Mouse (Mus musculus): ENCODE results near the gene Ccdc34. TPM values are rescaled to one million over a fixed set of nuclear protein-coding genes. Genes with fewer than 3 reads are reported as not detected.

The Ccdc34 gene
- polyA plus RNA-seq, 1 experiment from 2014 or later = 38.7 TPM

DNA sequence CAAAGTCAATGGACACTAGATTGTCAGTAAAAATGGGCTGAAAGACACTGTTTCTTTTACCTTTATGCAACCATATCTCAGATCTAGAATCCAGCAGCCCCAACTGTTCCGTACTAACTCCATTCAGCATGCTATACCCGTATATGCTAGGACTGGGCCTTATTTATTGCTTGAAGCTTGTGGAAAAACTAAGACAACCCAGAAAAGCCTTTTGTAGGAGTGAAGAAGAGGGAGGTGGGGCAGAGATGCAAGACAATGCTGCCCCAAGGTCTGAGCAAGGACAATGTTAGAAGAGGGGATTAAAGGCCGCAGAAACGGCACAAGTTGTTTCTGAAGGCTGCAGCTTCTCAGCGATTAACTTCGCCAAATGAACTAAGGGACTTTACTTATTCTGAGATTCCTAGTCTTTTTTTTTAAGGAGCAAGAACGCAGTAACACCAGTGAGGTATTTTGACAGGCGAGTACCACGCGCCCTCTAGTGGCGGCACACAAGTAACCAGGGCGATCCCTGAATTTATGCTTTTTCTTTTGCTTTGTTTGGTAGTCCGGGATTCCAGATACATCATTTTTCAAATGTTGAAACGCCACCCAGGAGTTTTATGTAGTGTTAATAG, 187.2 kb downstream of the Ccdc34 start:
- Histone ChIP-seq H3K27me3 (ENCODE audit: control insufficient read depth, insufficient read depth, low read depth, low read length) (peaks cover 41% of the 10 kb centered on the region), H3K36me3 (ENCODE audit: control insufficient read depth, insufficient read depth, low read length) (no peaks in the 10 kb centered on the region), H3K4me2 (ENCODE audit: low read depth, low read length) (no peak overlapping the region), H3K27ac (ENCODE audit: low read length) (no peak overlapping the region), H3K9me3 (ENCODE audit: control insufficient read depth, low read length) (no peaks in the 10 kb centered on the region), H3K4me1 (replicated peaks; ENCODE audit: control insufficient read depth, insufficient read depth, low read length) (no peaks in the 10 kb centered on the region), H3K9ac (ENCODE audit: low read length) (0 out of 2 replicates have a peak overlapping the region, but pooled peaks have one; percentile 10), H3K4me3 (ENCODE audit: low read length) (no peak overlapping the region)
- 8% methylated on average over 14 of the region's 14 CpGs for WGBS
- peak; percentile 57; the same call in 1 of the 2 replicates for ATAC-seq (ENCODE audit: low read depth)

DNA sequence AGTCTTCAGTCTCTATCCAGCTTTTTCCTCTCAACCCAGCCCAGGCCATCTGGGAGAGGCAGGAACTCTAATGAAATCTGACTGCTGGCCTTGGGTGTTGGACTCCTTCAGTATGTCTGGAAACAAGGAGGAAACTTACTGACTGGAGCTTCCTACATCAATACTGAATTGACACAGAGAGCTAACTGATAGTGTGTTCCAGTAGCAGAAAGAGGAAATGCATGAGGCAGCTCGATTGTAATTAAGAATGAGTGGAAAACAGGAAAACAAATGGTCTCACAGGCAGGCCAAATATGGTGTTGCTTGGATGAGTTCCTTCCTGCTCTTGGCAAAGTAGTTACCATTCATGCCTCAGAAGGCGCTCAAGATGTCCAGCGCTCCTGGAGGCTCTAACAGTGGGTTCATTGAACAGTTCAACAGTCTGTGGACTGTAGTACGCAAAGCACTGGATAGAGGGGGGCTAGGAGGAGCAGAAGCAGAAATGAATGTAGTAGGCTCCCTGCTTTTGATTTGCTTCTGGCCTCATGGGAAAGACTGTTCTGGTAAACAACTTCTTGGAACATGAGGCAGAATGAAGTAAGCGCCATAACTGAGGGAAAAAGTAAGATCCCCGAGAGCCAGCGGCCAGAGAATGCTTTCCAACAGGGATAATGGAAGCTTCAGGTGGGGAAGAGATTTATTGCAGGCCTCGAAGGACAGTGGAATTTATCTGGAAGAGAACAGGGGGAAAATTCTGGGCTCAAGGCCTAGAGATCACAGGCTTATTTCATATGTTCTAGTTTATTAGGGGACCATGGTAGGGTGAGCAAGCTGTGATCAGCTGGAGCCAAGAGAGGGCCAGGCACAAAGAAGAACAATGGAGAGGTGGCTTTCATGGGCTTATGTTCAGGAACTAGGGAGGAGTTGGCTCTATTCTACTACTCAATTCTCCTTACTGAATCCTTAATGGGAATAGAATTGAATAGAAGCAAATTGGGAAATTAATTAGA, 193.2 kb downstream of the Ccdc34 start:
- ATAC-seq (ENCODE audit: low read depth) = peak; percentile 64
- no peaks in the 10 kb centered on the region for H3K36me3 ChIP-seq (ENCODE audit: control insufficient read depth, insufficient read depth, low read length)
- no peak overlapping the region for H3K4me3 ChIP-seq (ENCODE audit: low read length)
- no peaks in the 10 kb centered on the region for H3K4me1 ChIP-seq (replicated peaks; ENCODE audit: control insufficient read depth, insufficient read depth, low read length)
- peaks cover 41% of the 10 kb centered on the region for H3K27me3 ChIP-seq (ENCODE audit: control insufficient read depth, insufficient read depth, low read depth, low read length)
- no peaks in the 10 kb centered on the region for H3K9me3 ChIP-seq (ENCODE audit: control insufficient read depth, low read length)
- H3K27ac ChIP-seq (ENCODE audit: low read length) = no peak overlapping the region; the same call in 1 of the 2 replicates
- no peak overlapping the region for H3K4me2 ChIP-seq (ENCODE audit: low read depth, low read length)
- WGBS = 62% methylated on average over 8 of the region's 8 CpGs
- no peak overlapping the region for H3K9ac ChIP-seq (ENCODE audit: low read length)

DNA sequence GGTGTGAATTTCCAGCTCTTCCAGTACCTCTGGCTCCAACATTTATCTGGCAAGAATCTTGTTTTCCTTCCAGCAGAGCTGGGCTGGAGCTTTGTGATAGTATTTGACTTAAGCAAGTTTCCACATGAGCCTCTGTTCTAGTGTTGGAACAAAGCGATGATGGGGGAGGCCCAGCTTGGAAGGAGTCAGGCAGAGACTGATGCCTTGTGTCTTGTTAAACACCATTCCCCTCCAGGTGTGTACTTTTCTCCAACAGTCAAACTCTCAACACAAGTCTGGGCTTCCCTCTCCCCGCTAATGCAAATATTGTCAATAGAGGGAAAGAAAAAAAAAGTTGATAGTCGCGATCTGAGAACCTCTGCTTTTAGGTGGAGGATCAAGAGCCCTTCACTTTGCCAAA, 196.7 kb downstream of the Ccdc34 start:
- no peaks in the 10 kb centered on the region for H3K9me3 ChIP-seq (ENCODE audit: control insufficient read depth, low read length)
- H3K4me2 ChIP-seq (ENCODE audit: low read depth, low read length) = no peak overlapping the region
- WGBS = 41% methylated on average over 4 of the region's 4 CpGs
- H3K27ac ChIP-seq (ENCODE audit: low read length) = no peak overlapping the region
- H3K4me3 ChIP-seq (ENCODE audit: low read length) = no peak overlapping the region
- H3K4me1 ChIP-seq (replicated peaks; ENCODE audit: control insufficient read depth, insufficient read depth, low read length) = no peaks in the 10 kb centered on the region
- no peak overlapping the region for H3K9ac ChIP-seq (ENCODE audit: low read length)
- peak; percentile 79 for ATAC-seq (ENCODE audit: low read depth)
- H3K36me3 ChIP-seq (ENCODE audit: control insufficient read depth, insufficient read depth, low read length) = no peaks in the 10 kb centered on the region
- H3K27me3 ChIP-seq (ENCODE audit: control insufficient read depth, insufficient read depth, low read depth, low read length) = peaks cover 41% of the 10 kb centered on the region

DNA sequence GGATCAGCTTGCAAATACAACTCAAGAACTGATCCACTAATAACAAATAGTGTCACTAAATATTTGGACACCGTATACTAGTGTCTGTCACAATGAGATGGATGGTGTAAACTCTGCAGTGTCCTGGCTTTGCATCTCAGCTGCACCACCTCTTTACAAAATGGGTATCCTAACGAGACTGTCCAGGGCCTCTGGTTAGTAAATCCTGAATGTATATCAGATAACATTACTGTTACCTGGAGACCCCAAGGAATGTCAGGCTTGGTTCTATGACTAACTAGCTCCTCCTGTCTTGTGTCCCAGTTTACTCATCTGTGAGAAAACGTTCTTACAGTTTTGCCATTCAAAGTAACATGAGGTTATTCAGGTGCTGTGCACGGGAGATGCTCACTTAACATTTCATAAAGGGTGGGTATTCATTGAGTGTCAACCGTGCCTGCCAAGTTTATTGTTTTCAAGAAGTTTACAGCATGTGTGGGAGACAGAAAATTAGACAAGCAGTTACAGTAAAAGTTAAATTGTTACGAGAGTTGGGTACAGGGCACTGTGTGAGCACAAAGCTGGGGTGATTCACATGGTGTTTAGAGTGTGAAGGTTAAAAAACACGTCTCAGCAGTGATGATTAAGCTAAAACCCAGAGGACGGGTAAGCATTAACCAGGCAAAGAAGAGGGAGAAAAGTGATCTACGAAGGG, 197.5 kb downstream of the Ccdc34 start:
- no peak overlapping the region for H3K4me2 ChIP-seq (ENCODE audit: low read depth, low read length)
- peaks cover 38% of the 10 kb centered on the region for H3K27me3 ChIP-seq (ENCODE audit: control insufficient read depth, insufficient read depth, low read depth, low read length)
- 35% methylated on average over 9 of the region's 9 CpGs for WGBS
- H3K4me3 ChIP-seq (ENCODE audit: low read length) = no peak overlapping the region
- H3K27ac ChIP-seq (ENCODE audit: low read length) = no peak overlapping the region
- ATAC-seq (ENCODE audit: low read depth) = no peak
- H3K4me1 ChIP-seq (replicated peaks; ENCODE audit: control insufficient read depth, insufficient read depth, low read length) = no peaks in the 10 kb centered on the region
- H3K9ac ChIP-seq (ENCODE audit: low read length) = no peak overlapping the region
- no peaks in the 10 kb centered on the region for H3K36me3 ChIP-seq (ENCODE audit: control insufficient read depth, insufficient read depth, low read length)
- no peaks in the 10 kb centered on the region for H3K9me3 ChIP-seq (ENCODE audit: control insufficient read depth, low read length)

GRCm38 (mm10) chr2:110215685-110216058, 198.1 kb downstream of the Ccdc34 start:
- Histone ChIP-seq H3K27ac (ENCODE audit: low read length) (no peak overlapping the region), H3K27me3 (ENCODE audit: control insufficient read depth, insufficient read depth, low read depth, low read length) (peaks cover 36% of the 10 kb centered on the region), H3K9ac (ENCODE audit: low read length) (no peak overlapping the region), H3K4me3 (ENCODE audit: low read length) (no peak overlapping the region), H3K36me3 (ENCODE audit: control insufficient read depth, insufficient read depth, low read length) (no peaks in the 10 kb centered on the region), H3K9me3 (ENCODE audit: control insufficient read depth, low read length) (no peaks in the 10 kb centered on the region), H3K4me2 (ENCODE audit: low read depth, low read length) (no peak overlapping the region), H3K4me1 (replicated peaks; ENCODE audit: control insufficient read depth, insufficient read depth, low read length) (no peaks in the 10 kb centered on the region)
- 61% methylated on average over 3 of the region's 3 CpGs for WGBS
- ATAC-seq (ENCODE audit: low read depth) = no peak

- H3K36me3 ChIP-seq (ENCODE audit: control insufficient read depth, insufficient read depth, low read length) = no peaks in the 10 kb centered on the region
- H3K9ac ChIP-seq (ENCODE audit: low read length) = no peak overlapping the region
- H3K4me2 ChIP-seq (ENCODE audit: low read depth, low read length) = no peak overlapping the region
- H3K27ac ChIP-seq (ENCODE audit: low read length) = no peak overlapping the region
- WGBS = 55% methylated on average over 1 of the region's 1 CpGs
- H3K4me3 ChIP-seq (ENCODE audit: low read length) = no peak overlapping the region
- no peaks in the 10 kb centered on the region for H3K4me1 ChIP-seq (replicated peaks; ENCODE audit: control insufficient read depth, insufficient read depth, low read length)
- H3K9me3 ChIP-seq (ENCODE audit: control insufficient read depth, low read length) = no peaks in the 10 kb centered on the region
- ATAC-seq (ENCODE audit: low read depth) = no peak
- peaks cover 30% of the 10 kb centered on the region for H3K27me3 ChIP-seq (ENCODE audit: control insufficient read depth, insufficient read depth, low read depth, low read length)
Measured at GRCm38 (mm10) chr2:110220492-110220891, 202.9 kb downstream of the Ccdc34 start.

- no peaks in the 10 kb centered on the region for H3K36me3 ChIP-seq (ENCODE audit: control insufficient read depth, insufficient read depth, low read length)
- no peak overlapping the region for H3K4me3 ChIP-seq (ENCODE audit: low read length)
- H3K27ac ChIP-seq (ENCODE audit: low read length) = no peak overlapping the region
- ATAC-seq (ENCODE audit: low read depth) = peak; percentile 38
- H3K9me3 ChIP-seq (ENCODE audit: control insufficient read depth, low read length) = no peaks in the 10 kb centered on the region
- 29% methylated on average over 2 of the region's 2 CpGs for WGBS
- H3K27me3 ChIP-seq (ENCODE audit: control insufficient read depth, insufficient read depth, low read depth, low read length) = peaks cover 33% of the 10 kb centered on the region
- no peak overlapping the region for H3K4me2 ChIP-seq (ENCODE audit: low read depth, low read length)
- no peak overlapping the region for H3K9ac ChIP-seq (ENCODE audit: low read length)
- no peaks in the 10 kb centered on the region for H3K4me1 ChIP-seq (replicated peaks; ENCODE audit: control insufficient read depth, insufficient read depth, low read length)
Measured at GRCm38 (mm10) chr2:110222793-110223192, 205.2 kb downstream of the Ccdc34 start.
